Mouse (Mus musculus) CH12.LX (cell line): ENCODE results near the gene Nid2. TPM values are rescaled to one million over a fixed set of nuclear protein-coding genes. Genes with fewer than 3 reads are reported as not detected.

Experiments
- DNase-seq: peaks from one replicate; pipeline ENCODE4 v3.0.0-alpha.2; 2013; ENCODE audit errors: extremely low read depth
- H3K27ac ChIP-seq: 2 replicates; pipeline ENCODE4 v1.5.1; 2012; ENCODE audit warnings: low read depth, mild to moderate bottlenecking, control low read depth, moderate library complexity; ENCODE audit not compliant: insufficient read depth
- H3K27me3 ChIP-seq: replicated peaks from 2 replicates; pipeline ENCODE3; 2012; ENCODE audit warnings: inconsistent platforms
- H3K36me3 ChIP-seq, 2 experiments: replicated peaks in 1 of 2; 2 replicates each; pipeline versions ENCODE3 to v1.6.1; 2012; ENCODE audit warnings: inconsistent platforms in 1 of 2, low read length in 1 of 2, mild to moderate bottlenecking in 1 of 2, mixed read lengths in 1 of 2, moderate library complexity in 1 of 2; ENCODE audit not compliant: control insufficient read depth in 1 of 2, insufficient read depth in 1 of 2
- H3K4me1 ChIP-seq, 2 experiments: 2 replicates each; pipeline ENCODE4 v1.6.1; 2012; ENCODE audit warnings: inconsistent platforms in 1 of 2, moderate library complexity in 1 of 2; ENCODE audit not compliant: insufficient read depth in 2 of 2, control insufficient read depth in 1 of 2
- H3K4me2 ChIP-seq: 2 replicates; pipeline ENCODE4 v1.6.1; 2012; ENCODE audit warnings: low read depth, mild to moderate bottlenecking, control low read depth; ENCODE audit not compliant: poor library complexity, insufficient read depth, severe bottlenecking
- H3K4me3 ChIP-seq, 3 experiments: fragments of 150-350 bp in 1 of 3; sonication (generic) in 1 of 3; replicated peaks in 1 of 3; 2 replicates each; pipeline versions ENCODE3 to v1.5.1; 2011 to 2012; ENCODE audit warnings: low read depth in 2 of 3, low read length in 2 of 3, mild to moderate bottlenecking in 2 of 3, moderate library complexity in 2 of 3, control low read depth in 1 of 3, improper control_type of control experiment in 1 of 3, inconsistent platforms in 1 of 3, mixed read lengths in 1 of 3; ENCODE audit not compliant: poor library complexity in 1 of 3
- H3K79me2 ChIP-seq: replicated peaks from 2 replicates; pipeline ENCODE4 v1.6.1; 2012; ENCODE audit warnings: mild to moderate bottlenecking, moderate library complexity; ENCODE audit not compliant: control insufficient read depth, poor library complexity, insufficient read depth, severe bottlenecking; ENCODE audit errors: extremely low read depth
- H3K9ac ChIP-seq: 2 replicates; pipeline ENCODE4 v1.6.1; 2012; ENCODE audit warnings: low read depth, mild to moderate bottlenecking, control low read depth, moderate library complexity; ENCODE audit not compliant: insufficient read depth
- H3K9me3 ChIP-seq: replicated peaks from 2 replicates; pipeline ENCODE3; 2012; ENCODE audit warnings: low read length, inconsistent platforms, mixed read lengths
- BHLHE40 ChIP-seq: IDR thresholded peaks from 2 replicates; pipeline ENCODE4 v1.6.1; 2011; ENCODE audit warnings: mild to moderate bottlenecking, low read depth, low read length, improper control_type of control experiment
- CHD2 ChIP-seq: IDR thresholded peaks from 2 replicates; pipeline ENCODE4 v1.6.1; 2011; ENCODE audit warnings: low read length, improper control_type of control experiment
- CTCF ChIP-seq, 2 experiments: IDR thresholded peaks in 1 of 2; conservative IDR thresholded peaks in 1 of 2; 2 replicates each; pipeline ENCODE4 v1.5.1; 2011 to 2012; ENCODE audit warnings: low read depth in 2 of 2, low read length in 2 of 2, improper control_type of control experiment in 1 of 2, inconsistent platforms in 1 of 2, mild to moderate bottlenecking in 1 of 2, moderate library complexity in 1 of 2
- ELF1 ChIP-seq: IDR thresholded peaks from 2 replicates; pipeline ENCODE4 v1.6.1; 2014; ENCODE audit warnings: low read depth, mild to moderate bottlenecking, inconsistent platforms, low read length, improper control_type of control experiment
- EP300 ChIP-seq: IDR thresholded peaks from 2 replicates; pipeline ENCODE4 v1.6.1; 2011; ENCODE audit warnings: low read length, improper control_type of control experiment
- ETS1 ChIP-seq: conservative IDR thresholded peaks from 2 replicates; pipeline ENCODE4 v1.6.1; 2012; ENCODE audit warnings: low read depth, mild to moderate bottlenecking, inconsistent platforms, low read length, improper control_type of control experiment, moderate library complexity
- IRF4 ChIP-seq: IDR thresholded peaks from 2 replicates; pipeline ENCODE4 v1.6.1; 2014; ENCODE audit warnings: low read depth, mild to moderate bottlenecking, inconsistent platforms, low read length, improper control_type of control experiment
- JUND ChIP-seq: conservative IDR thresholded peaks from 2 replicates; pipeline ENCODE4 v1.6.1; 2011; ENCODE audit warnings: low read depth, low read length, improper control_type of control experiment
- KAT2A ChIP-seq: IDR thresholded peaks from 2 replicates; pipeline ENCODE4 v1.6.1; 2012; ENCODE audit warnings: low read length, improper control_type of control experiment, inconsistent platforms; ENCODE audit not compliant: insufficient replicate concordance
- MAFK ChIP-seq: IDR thresholded peaks from 2 replicates; pipeline ENCODE4 v1.6.1; 2011; ENCODE audit warnings: low read length, improper control_type of control experiment; ENCODE audit not compliant: insufficient replicate concordance
- MAX ChIP-seq: IDR thresholded peaks from 2 replicates; pipeline ENCODE4 v1.6.1; 2011; ENCODE audit warnings: low read length, improper control_type of control experiment
- MAZ ChIP-seq: IDR thresholded peaks from 2 replicates; pipeline ENCODE4 v1.6.1; 2012; ENCODE audit warnings: low read depth, mild to moderate bottlenecking, inconsistent platforms, low read length, improper control_type of control experiment, moderate library complexity
- MXI1 ChIP-seq: IDR thresholded peaks from 2 replicates; pipeline ENCODE4 v1.6.1; 2011; ENCODE audit warnings: mild to moderate bottlenecking, low read depth, low read length, improper control_type of control experiment
- MYC ChIP-seq: IDR thresholded peaks from 2 replicates; pipeline ENCODE4 v1.6.1; 2011; ENCODE audit warnings: low read depth, mild to moderate bottlenecking, improper control_type of control experiment, low read length
- NELFE ChIP-seq: IDR thresholded peaks from 2 replicates; pipeline ENCODE4 v1.6.1; 2011; ENCODE audit warnings: low read depth, low read length, improper control_type of control experiment
- POLR2A ChIP-seq: IDR thresholded peaks from 2 replicates; pipeline ENCODE4 v1.6.1; 2011; ENCODE audit warnings: low read depth, mild to moderate bottlenecking, improper control_type of control experiment, low read length
- RCOR1 ChIP-seq: conservative IDR thresholded peaks from 2 replicates; pipeline ENCODE4 v1.6.1; 2012; ENCODE audit warnings: low read depth, mild to moderate bottlenecking, inconsistent platforms, low read length, improper control_type of control experiment
- SIN3A ChIP-seq: IDR thresholded peaks from 2 replicates; pipeline ENCODE4 v1.6.1; 2012; ENCODE audit warnings: low read length, improper control_type of control experiment, inconsistent platforms
- SMC3 ChIP-seq: IDR thresholded peaks from 2 replicates; pipeline ENCODE4 v1.6.1; 2011; ENCODE audit warnings: low read depth, low read length, improper control_type of control experiment
- TCF12 ChIP-seq: IDR thresholded peaks from 2 replicates; pipeline ENCODE4 v1.6.1; 2014; ENCODE audit warnings: low read depth, mild to moderate bottlenecking, inconsistent platforms, low read length, improper control_type of control experiment
- UBTF ChIP-seq: IDR thresholded peaks from 2 replicates; pipeline ENCODE4 v1.6.1; 2012; ENCODE audit warnings: low read depth, mild to moderate bottlenecking, inconsistent platforms, low read length, improper control_type of control experiment, moderate library complexity
- USF2 ChIP-seq: conservative IDR thresholded peaks from 2 replicates; pipeline ENCODE4 v1.6.1; 2011; ENCODE audit warnings: low read depth, low read length, improper control_type of control experiment
- ZKSCAN1 ChIP-seq: IDR thresholded peaks from 2 replicates; pipeline ENCODE4 v1.6.1; 2012; ENCODE audit warnings: low read depth, inconsistent platforms, low read length, improper control_type of control experiment, borderline replicate concordance
- ZMIZ1 ChIP-seq: IDR thresholded peaks from 2 replicates; pipeline ENCODE4 v1.6.1; 2012; ENCODE audit warnings: low read depth, mild to moderate bottlenecking, inconsistent platforms, low read length, improper control_type of control experiment
- dilution Hi-C: fragments of 300-500 bp; cut with MboI; formaldehyde crosslinking; loops from 2 replicates; pipeline ENCODE4 v1.14.3; 2020; ENCODE audit warnings: low sequenced_read_pairs; ENCODE audit not compliant: extremely low pct_unique_long_range_greater_than_20kb, extremely low pct_ligation_motif_present
- in situ Hi-C: fragments of 300-500 bp; cut with MboI; formaldehyde crosslinking; loops from 3 replicates; pipeline ENCODE4 v1.14.3; 2019; ENCODE audit warnings: low sequenced_read_pairs, low pct_ligation_motif_present, low pct_unique_long_range_greater_than_20kb, mixed read lengths
- polyA plus RNA-seq: library from polyadenylated mRNA; unstranded; fragments of >175 nt; gene quantifications from 2 replicates; pipeline ENCODE4 v1.2.1, GENCODE M21; 2012; ENCODE audit warnings: low read depth; ENCODE audit not compliant: insufficient read length
- total RNA-seq, 2 experiments: library from RNA; depleted of rRNA; stranded (reverse); fragments of 300-350 nt in 1 of 2; fragments of >200 nt in 1 of 2; gene quantifications; 2 replicates each; pipeline ENCODE4 v1.2.3; 2012 to 2014

Nid2 gene
- total and polyA plus RNA-seq, 3 experiments = 0.58 to 2.1 (median 1.3) TPM

- Histone ChIP-seq H3K4me1 (peaks cover 0 to 4% of the 10 kb centered on the region in 2 experiments; a peak in 1 of 4 replicates), H3K9me3 (no peaks in the 10 kb centered on the region), H3K4me3 (no peak overlapping the region), H3K36me3 (no peaks in the 10 kb centered on the region), H3K27ac (no peak overlapping the region), H3K79me2 (no peaks in the 10 kb centered on the region), H3K9ac (no peak overlapping the region), H3K27me3 (no peaks in the 10 kb centered on the region), H3K4me2 (no peak overlapping the region)
- in situ Hi-C loops (no loop called here), dilution Hi-C loops (no loop called here)
- no peak for TF ChIP-seq SMC3
- no peak for TF ChIP-seq ELF1
- no peak for TF ChIP-seq TCF12
- no peak for TF ChIP-seq ETS1
- DNase-seq = no peak
Observed at GRCm38 (mm10) chr14:19803623-19804022, 52.6 kb downstream of the Nid2 start.

- H3K79me2 ChIP-seq = no peaks in the 10 kb centered on the region
- no peak overlapping the region for H3K9ac ChIP-seq
- peaks cover 13 to 24% of the 10 kb centered on the region in 2 experiments for H3K36me3 ChIP-seq
- dilution Hi-C loops = no loop called here
- H3K9me3 ChIP-seq = no peaks in the 10 kb centered on the region
- no peak overlapping the region for H3K27ac ChIP-seq
- H3K4me3 ChIP-seq = no peak overlapping the region
- no peaks in the 10 kb centered on the region for H3K4me1 ChIP-seq
- DNase-seq = no peak
- in situ Hi-C loops = no loop called here
- no peaks in the 10 kb centered on the region for H3K27me3 ChIP-seq
- no peak for TF ChIP-seq USF2
- no peak for TF ChIP-seq JUND
- no peak for TF ChIP-seq KAT2A
- no peak for TF ChIP-seq EP300
- TF ChIP-seq ETS1 = no peak
- TF ChIP-seq ELF1 = no peak
- TF ChIP-seq TCF12 = no peak
- TF ChIP-seq MAX = no peak
- no peak for TF ChIP-seq RCOR1
- no peak for TF ChIP-seq CHD2
- TF ChIP-seq MAFK = no peak
- TF ChIP-seq MAZ = no peak
- TF ChIP-seq IRF4 = no peak
- TF ChIP-seq MXI1 = no peak
- H3K4me2 ChIP-seq = no peak overlapping the region
Observed at GRCm38 (mm10) chr14:19807339-19807738, 56.3 kb downstream of the Nid2 start.

GRCm38 (mm10) chr14:19807858-19808257 is 56.8 kb downstream of the Nid2 start:
- Histone ChIP-seq H3K79me2 (no peaks in the 10 kb centered on the region), H3K9ac (no peak overlapping the region), H3K4me2 (no peak overlapping the region), H3K4me1 (no peaks in the 10 kb centered on the region)
- dilution Hi-C loops = no loop called here
- TF ChIP-seq UBTF (no peak), NELFE (no peak), MYC (no peak), BHLHE40 (no peak), ZKSCAN1 (no peak), ZMIZ1 (no peak), MAFK (no peak), CTCF (conservative IDR thresholded peaks at IDR 0.05 in 1 of 2, IDR thresholded peaks at IDR 0.05 in 1 of 2; ENCODE audit: low read depth in 2 of 2, low read length in 2 of 2) (no peak), POLR2A (no peak), EP300 (no peak), SIN3A (no peak)
- TF ChIP-seq, all 38 proteins: peak for 0
- no peak for DNase-seq
- H3K4me3 ChIP-seq = no peak overlapping the region
- H3K27ac ChIP-seq = no peak overlapping the region
- H3K9me3 ChIP-seq = no peaks in the 10 kb centered on the region
- in situ Hi-C loops = no loop called here
- no peaks in the 10 kb centered on the region for H3K27me3 ChIP-seq
- peaks cover 17 to 29% of the 10 kb centered on the region in 2 experiments for H3K36me3 ChIP-seq
